Mouse (Mus musculus): ENCODE data around the gene Tent5c. TPM values are rescaled to one million over a fixed set of nuclear protein-coding genes. Genes with fewer than 3 reads are reported as not detected.

The Tent5c gene
- polyA plus RNA-seq, 1 experiment from 2014 or later = 3.2 TPM

DNA sequence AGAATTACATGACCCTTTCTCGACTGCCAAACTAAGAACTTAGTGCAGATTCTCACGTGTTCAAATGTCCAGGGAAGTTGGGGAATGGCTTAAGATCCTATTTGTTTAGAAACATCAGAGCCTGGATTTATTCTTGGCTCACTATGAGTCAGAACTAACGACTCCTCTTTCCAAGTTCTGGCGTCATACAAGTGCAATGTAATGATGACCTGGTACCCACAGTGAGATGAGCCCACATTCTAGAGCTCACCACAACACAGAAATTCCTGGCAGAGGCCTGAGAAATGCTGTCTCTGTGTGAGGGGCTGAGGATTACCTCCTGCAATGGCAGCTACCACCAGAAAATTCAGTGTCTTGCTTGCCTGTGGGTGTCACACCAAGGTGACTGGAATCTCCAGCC is 18.1 kb upstream of the Tent5c start:
- Histone ChIP-seq H3K4me3 (no peak overlapping the region), H3K9ac (replicated peaks) (no peak overlapping the region)
- ATAC-seq (replicated peaks) = no peak

GRCm38 (mm10) chr3:100506715-100507114 is 17.6 kb upstream of the Tent5c start:
- H3K27ac ChIP-seq (replicated peaks) = no peak overlapping the region
- no peaks in the 10 kb centered on the region for H3K27me3 ChIP-seq
- 82% methylated on average over 2 of the region's 2 CpGs for WGBS
- no peak overlapping the region for H3K4me2 ChIP-seq (replicated peaks)
- H3K9me3 ChIP-seq = no peaks in the 10 kb centered on the region
- H3K9ac ChIP-seq (replicated peaks) = no peak overlapping the region
- no peak for ATAC-seq (replicated peaks)
- H3K4me3 ChIP-seq = no peak overlapping the region
- H3K4me1 ChIP-seq = no peaks in the 10 kb centered on the region
- no peaks in the 10 kb centered on the region for H3K36me3 ChIP-seq

More for the DNA sequence above, 18.1 kb upstream of the Tent5c start:
- no peaks in the 10 kb centered on the region for H3K4me1 ChIP-seq
- WGBS = 82% methylated on average over 4 of the region's 4 CpGs
- no peak overlapping the region for H3K27ac ChIP-seq (replicated peaks)
- H3K4me2 ChIP-seq (replicated peaks) = no peak overlapping the region
- no peaks in the 10 kb centered on the region for H3K27me3 ChIP-seq
- H3K36me3 ChIP-seq = no peaks in the 10 kb centered on the region
- no peaks in the 10 kb centered on the region for H3K9me3 ChIP-seq

DNA sequence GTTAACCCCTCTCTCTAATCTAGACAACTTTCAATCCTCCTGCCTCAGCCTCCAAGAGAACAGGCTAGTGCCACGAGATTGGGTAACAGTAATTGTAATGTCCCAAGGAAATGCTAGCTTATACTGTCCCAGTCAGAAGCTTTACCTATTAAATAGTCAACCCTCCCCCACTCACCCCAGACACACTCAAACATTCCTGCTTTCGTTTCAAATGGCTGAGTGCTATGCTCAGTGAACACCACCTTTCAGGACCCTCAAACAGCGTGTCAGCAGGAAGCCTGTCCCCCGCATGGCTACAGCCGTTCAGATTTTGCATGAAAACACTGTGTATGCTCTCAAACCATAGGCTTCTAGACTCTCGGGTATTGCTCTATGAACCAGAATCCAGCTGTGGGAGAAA is 14.8 kb upstream of the Tent5c start:
- H3K9me3 ChIP-seq = no peaks in the 10 kb centered on the region
- no peak overlapping the region for H3K4me3 ChIP-seq
- H3K4me2 ChIP-seq (replicated peaks) = no peak overlapping the region
- no peaks in the 10 kb centered on the region for H3K36me3 ChIP-seq
- 75% methylated on average over 6 of the region's 6 CpGs for WGBS
- no peak overlapping the region for H3K9ac ChIP-seq (replicated peaks)
- H3K4me1 ChIP-seq = no peaks in the 10 kb centered on the region
- no peak overlapping the region for H3K27ac ChIP-seq (replicated peaks)
- no peak for ATAC-seq (replicated peaks)
- no peaks in the 10 kb centered on the region for H3K27me3 ChIP-seq

GRCm38 (mm10) chr3:100502516-100502915 is 13.4 kb upstream of the Tent5c start:
- Histone ChIP-seq H3K9me3 (no peaks in the 10 kb centered on the region), H3K36me3 (no peaks in the 10 kb centered on the region), H3K27me3 (no peaks in the 10 kb centered on the region), H3K9ac (replicated peaks) (no peak overlapping the region), H3K4me2 (replicated peaks) (no peak overlapping the region), H3K27ac (replicated peaks) (no peak overlapping the region), H3K4me3 (no peak overlapping the region), H3K4me1 (no peaks in the 10 kb centered on the region)
- no peak for ATAC-seq (replicated peaks)
- WGBS = 89% methylated on average over 6 of the region's 6 CpGs

DNA sequence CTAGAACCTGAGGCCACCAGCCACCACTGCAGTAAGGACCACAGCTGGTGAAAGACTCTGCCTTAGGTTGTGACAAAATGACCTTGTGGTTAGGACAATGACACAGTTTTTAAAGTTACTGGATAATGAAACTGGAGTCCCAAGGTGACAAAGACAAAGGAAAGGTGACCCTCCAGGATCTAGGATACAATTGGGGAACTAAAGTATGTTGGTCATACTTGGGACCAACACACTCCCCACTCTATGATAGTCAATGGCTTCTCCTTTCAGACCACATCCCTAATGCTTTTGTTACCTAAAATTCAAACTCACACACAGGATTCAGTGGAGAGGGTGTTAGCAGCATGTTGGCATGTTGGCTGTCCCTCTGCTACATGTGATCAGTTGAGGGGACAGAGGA is 12.8 kb upstream of the Tent5c start:
- Histone ChIP-seq H3K4me3 (no peak overlapping the region), H3K9ac (replicated peaks) (no peak overlapping the region), H3K9me3 (no peaks in the 10 kb centered on the region), H3K4me1 (no peaks in the 10 kb centered on the region), H3K27ac (replicated peaks) (no peak overlapping the region), H3K27me3 (no peaks in the 10 kb centered on the region), H3K4me2 (replicated peaks) (no peak overlapping the region), H3K36me3 (no peaks in the 10 kb centered on the region)
- ATAC-seq (replicated peaks) = no peak

- Histone ChIP-seq H3K4me3 (no peak overlapping the region), H3K9me3 (no peaks in the 10 kb centered on the region), H3K4me1 (no peaks in the 10 kb centered on the region), H3K36me3 (no peaks in the 10 kb centered on the region), H3K9ac (replicated peaks) (no peak overlapping the region), H3K4me2 (replicated peaks) (no peak overlapping the region), H3K27ac (replicated peaks) (no peak overlapping the region), H3K27me3 (0 out of 2 replicates have a peak, but pooled peaks cover 3% of the 10 kb centered on the region)
- WGBS = 75% methylated on average over 3 of the region's 3 CpGs
- ATAC-seq (replicated peaks) = no peak
Measured at GRCm38 (mm10) chr3:100496081-100496480, 7.0 kb upstream of the Tent5c start.

GRCm38 (mm10) chr3:100495456-100495855 is 6.3 kb upstream of the Tent5c start:
- 85% methylated on average over 16 of the region's 16 CpGs for WGBS
- Histone ChIP-seq H3K27ac (replicated peaks) (no peak overlapping the region), H3K9me3 (no peaks in the 10 kb centered on the region), H3K9ac (replicated peaks) (no peak overlapping the region), H3K4me3 (no peak overlapping the region), H3K4me2 (replicated peaks) (no peak overlapping the region), H3K36me3 (no peaks in the 10 kb centered on the region), H3K4me1 (no peaks in the 10 kb centered on the region), H3K27me3 (0 out of 2 replicates have a peak, but pooled peaks cover 3% of the 10 kb centered on the region)
- ATAC-seq (replicated peaks) = peak; percentile 53; the same call in 1 of the 2 replicates

- H3K9me3 ChIP-seq = no peaks in the 10 kb centered on the region
- 89% methylated on average over 5 of the region's 5 CpGs for WGBS
- no peak for ATAC-seq (replicated peaks)
Measured at GRCm38 (mm10) chr3:100494912-100495311, 5.8 kb upstream of the Tent5c start.

DNA sequence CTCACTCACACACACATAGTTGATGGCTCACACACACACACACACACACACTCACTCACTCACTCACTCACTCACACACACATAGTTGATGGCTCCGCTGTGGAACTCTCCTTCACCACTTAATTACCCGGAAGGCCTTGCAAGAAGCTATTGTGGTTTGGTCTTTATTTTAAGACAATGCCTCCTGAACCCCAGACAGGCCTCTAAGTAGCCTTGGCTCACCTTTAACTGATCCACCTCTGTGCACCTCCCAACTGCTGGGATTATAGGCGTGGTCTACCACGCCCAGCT is 831 bp upstream of the Tent5c start:
- 16% methylated on average over 4 of the region's 4 CpGs for WGBS
- H3K4me1 ChIP-seq = peaks cover 13% of the 10 kb centered on the region
- ATAC-seq (replicated peaks) = no peak; the same call in 1 of the 2 replicates
- H3K4me3 ChIP-seq = peak overlapping the region; percentile 71
- peak overlapping the region; percentile 97 for H3K4me2 ChIP-seq (replicated peaks)
- H3K27me3 ChIP-seq = peaks cover 26% of the 10 kb centered on the region
- H3K9ac ChIP-seq (replicated peaks) = peak overlapping the region; percentile 47; the same call in 1 of the 2 replicates
- H3K9me3 ChIP-seq = no peaks in the 10 kb centered on the region
- H3K36me3 ChIP-seq = no peaks in the 10 kb centered on the region
- H3K27ac ChIP-seq (replicated peaks) = no peak overlapping the region

More at GRCm38 (mm10) chr3:100494912-100495311, 5.8 kb upstream of the Tent5c start:
- Histone ChIP-seq H3K27ac (replicated peaks) (no peak overlapping the region), H3K27me3 (0 out of 2 replicates have a peak, but pooled peaks cover 3% of the 10 kb centered on the region), H3K36me3 (no peaks in the 10 kb centered on the region), H3K9ac (replicated peaks) (no peak overlapping the region), H3K4me2 (replicated peaks) (no peak overlapping the region), H3K4me1 (no peaks in the 10 kb centered on the region), H3K4me3 (no peak overlapping the region)

GRCm38 (mm10) chr3:100488251-100489132 is 632 bp downstream of the Tent5c start:
- no peaks in the 10 kb centered on the region for H3K9me3 ChIP-seq
- H3K27ac ChIP-seq (replicated peaks) = no peak overlapping the region
- H3K4me3 ChIP-seq = peak overlapping the region; percentile 71
- peak; percentile 39 for ATAC-seq (replicated peaks)
- H3K4me2 ChIP-seq (replicated peaks) = peak overlapping the region; percentile 97
- under 1% methylated on average over 62 of the region's 66 CpGs for WGBS
- peaks cover 26% of the 10 kb centered on the region for H3K27me3 ChIP-seq
- no peaks in the 10 kb centered on the region for H3K36me3 ChIP-seq
- H3K9ac ChIP-seq (replicated peaks) = peak overlapping the region; percentile 47
- peaks cover 13% of the 10 kb centered on the region for H3K4me1 ChIP-seq

DNA sequence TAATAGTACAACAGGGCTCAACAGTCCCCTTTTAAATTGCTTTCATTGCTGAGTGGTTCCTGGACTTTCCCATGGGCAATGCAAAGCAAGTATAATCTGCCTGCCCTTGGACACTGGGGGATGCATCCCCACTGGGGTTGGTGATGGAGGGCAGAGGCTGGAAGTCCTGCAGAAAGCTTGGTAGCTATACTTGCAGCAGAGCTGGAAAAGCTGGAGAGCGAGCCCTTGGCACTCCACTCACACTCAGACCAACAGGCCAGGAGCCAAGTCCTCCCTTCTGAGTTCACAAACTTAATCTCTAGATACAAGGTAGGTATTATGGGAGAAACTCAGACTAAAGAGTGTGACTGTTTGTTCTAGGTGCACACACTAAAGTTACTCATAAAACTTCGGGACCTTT is 2.1 kb downstream of the Tent5c start:
- Histone ChIP-seq H3K27ac (replicated peaks) (no peak overlapping the region), H3K27me3 (peaks cover 26% of the 10 kb centered on the region), H3K9me3 (no peaks in the 10 kb centered on the region), H3K4me2 (replicated peaks) (no peak overlapping the region), H3K4me1 (peaks cover 13% of the 10 kb centered on the region), H3K36me3 (no peaks in the 10 kb centered on the region), H3K9ac (replicated peaks) (no peak overlapping the region), H3K4me3 (no peak overlapping the region)
- WGBS = 80% methylated on average over 2 of the region's 2 CpGs
- ATAC-seq (replicated peaks) = no peak

DNA sequence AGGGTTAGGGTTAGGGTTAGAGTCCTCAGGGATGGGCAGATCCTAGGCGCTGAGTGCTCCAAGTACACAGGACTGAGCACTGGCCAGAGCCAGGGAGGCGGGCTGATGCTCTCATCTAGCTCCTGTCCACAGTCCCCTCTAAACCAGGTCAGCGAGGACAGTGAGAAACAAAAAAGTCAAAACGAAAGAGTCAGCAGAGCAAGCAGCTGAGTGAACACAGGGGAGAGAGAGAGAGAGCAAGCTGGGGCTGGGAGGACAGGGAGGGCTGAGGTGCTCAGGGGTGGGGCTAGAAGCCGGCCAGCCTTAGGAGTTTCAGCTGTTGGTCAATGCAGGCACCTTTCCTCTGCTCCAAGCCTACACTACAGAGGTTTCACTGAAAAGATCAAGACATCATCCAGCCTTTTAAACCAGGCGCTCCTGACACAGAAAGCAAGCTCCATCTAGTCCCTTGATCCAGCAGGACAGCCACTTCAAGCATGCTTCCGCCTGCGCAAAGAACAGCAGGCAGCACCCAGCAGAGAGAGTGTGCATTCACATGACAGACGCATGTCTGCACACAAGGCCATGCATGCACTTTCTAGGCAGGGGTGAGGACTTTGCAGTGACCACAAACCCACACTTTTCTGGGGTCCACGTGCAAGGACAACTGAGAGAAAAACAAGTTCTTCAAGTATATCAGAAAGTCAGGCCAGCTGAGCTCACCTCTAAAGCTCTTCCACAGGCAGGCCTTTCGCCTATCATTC is 3.6 kb downstream of the Tent5c start:
- ATAC-seq (replicated peaks) = no peak
- Histone ChIP-seq H3K27me3 (peaks cover 24% of the 10 kb centered on the region), H3K4me3 (no peak overlapping the region), H3K27ac (replicated peaks) (no peak overlapping the region), H3K36me3 (no peaks in the 10 kb centered on the region), H3K4me1 (peaks cover 13% of the 10 kb centered on the region), H3K4me2 (replicated peaks) (no peak overlapping the region), H3K9ac (replicated peaks) (no peak overlapping the region), H3K9me3 (no peaks in the 10 kb centered on the region)
- 55% methylated on average over 11 of the region's 11 CpGs for WGBS
